Mouse (Mus musculus): ENCODE results near the gene Sugct.
A peak's percentile ranks its signal among the peaks of the same experiment; 100 is the strongest.

The Sugct gene

GRCm38 (mm10) chr13:17296460-17296859, 398.9 kb downstream of the Sugct start:
- no peak for DNase-seq (ENCODE audit: inconsistent ontology term)

DNA sequence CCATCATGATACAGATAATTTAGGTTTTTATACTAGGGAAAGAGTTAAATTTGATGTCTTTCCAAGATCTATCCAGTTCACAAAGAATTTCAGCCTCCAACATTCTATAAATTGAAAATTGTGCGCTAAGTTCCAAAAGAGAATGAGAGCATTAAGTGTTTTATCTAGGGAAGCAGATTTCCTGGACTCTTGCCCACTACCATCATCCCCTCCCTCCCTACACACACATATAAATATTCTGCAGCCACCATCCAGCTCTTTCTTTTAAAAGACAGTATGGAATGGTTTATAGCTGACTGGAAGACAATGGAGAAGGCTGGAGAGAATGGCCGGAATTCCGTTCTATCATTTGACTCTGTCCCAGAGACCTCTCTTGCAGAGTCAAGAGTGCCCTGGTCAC, 404.3 kb downstream of the Sugct start:
- DNase-seq (ENCODE audit: inconsistent ontology term): no peak

GRCm38 (mm10) chr13:17288377-17288776, 407.0 kb downstream of the Sugct start:
- DNase-seq (ENCODE audit: inconsistent ontology term): no peak

GRCm38 (mm10) chr13:17245936-17246335, 449.4 kb downstream of the Sugct start:
- DNase-seq (ENCODE audit: inconsistent ontology term): no peak

DNA sequence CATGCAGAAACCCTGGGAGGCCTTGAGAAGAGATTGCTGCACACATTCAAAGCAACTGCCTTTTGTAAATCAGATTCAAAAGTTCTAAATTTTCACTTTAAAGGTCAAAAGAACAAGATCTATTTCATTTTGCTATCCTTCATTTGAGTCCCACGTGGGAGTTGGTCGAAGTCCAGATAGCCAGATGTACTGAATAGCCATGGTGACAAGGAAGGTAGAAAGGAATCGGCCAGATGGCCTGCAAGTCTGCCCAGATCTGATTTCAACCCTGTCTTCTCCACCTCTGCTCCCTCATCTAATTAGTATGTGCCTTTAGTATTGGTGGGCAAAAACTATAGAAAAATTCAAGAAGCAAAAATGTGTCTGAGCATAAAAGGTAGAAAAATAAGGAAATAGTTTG, 478.8 kb downstream of the Sugct start:
- no peak for DNase-seq (ENCODE audit: inconsistent ontology term)

- peak; percentile 69 for DNase-seq (ENCODE audit: inconsistent ontology term)
Observed at GRCm38 (mm10) chr13:17212681-17213080, 482.7 kb downstream of the Sugct start.

- no peak for DNase-seq (ENCODE audit: inconsistent ontology term)
Observed at GRCm38 (mm10) chr13:17190180-17190762, 505.1 kb downstream of the Sugct start.

GRCm38 (mm10) chr13:17185253-17185652, 510.1 kb downstream of the Sugct start:
- DNase-seq (ENCODE audit: inconsistent ontology term): no peak

- no peak for DNase-seq (ENCODE audit: inconsistent ontology term)
Observed at GRCm38 (mm10) chr13:17165917-17166316, 529.4 kb downstream of the Sugct start.

GRCm38 (mm10) chr13:17164721-17165120, 530.6 kb downstream of the Sugct start:
- no peak for DNase-seq (ENCODE audit: inconsistent ontology term)

GRCm38 (mm10) chr13:17146441-17146992, 548.8 kb downstream of the Sugct start:
- DNase-seq (ENCODE audit: inconsistent ontology term): peak; percentile 59

DNA sequence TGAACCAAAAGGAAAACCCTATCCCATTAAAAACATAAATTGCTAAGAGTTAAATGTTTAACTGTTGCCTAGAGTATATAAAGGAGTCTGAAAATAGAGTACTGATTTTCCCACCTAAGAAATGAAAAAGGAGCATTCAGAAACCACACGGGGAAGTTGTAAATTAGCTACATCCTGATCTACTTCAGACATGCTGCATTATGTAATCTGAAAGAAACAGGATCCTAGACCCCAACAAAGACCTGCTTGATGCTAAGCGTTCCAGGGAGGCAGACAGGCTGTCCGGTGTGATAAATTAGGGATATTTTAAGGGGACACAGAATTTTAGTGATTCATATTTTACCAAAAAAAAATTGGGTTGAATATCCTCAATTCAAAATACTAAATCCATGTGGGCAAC, 579.3 kb downstream of the Sugct start:
- no peak for DNase-seq (ENCODE audit: inconsistent ontology term)

DNA sequence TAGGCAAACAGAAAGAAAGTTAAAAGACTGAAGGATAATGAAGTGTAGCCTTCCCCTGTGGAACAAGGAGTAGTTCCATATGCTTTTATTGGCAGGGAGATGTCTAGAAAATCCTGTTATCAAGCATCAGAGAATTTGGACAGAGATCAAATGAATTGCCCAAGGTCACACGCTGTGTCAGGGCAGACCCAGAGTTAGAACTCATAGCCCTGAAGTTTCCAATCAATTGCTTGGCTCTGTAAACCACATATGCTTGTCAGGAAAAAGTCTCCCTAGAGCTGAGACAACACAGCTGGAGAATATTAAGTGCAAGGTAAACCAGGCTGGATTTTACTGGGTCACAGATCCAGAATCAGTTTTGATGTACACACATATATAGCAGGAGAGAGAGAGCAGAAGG, 593.0 kb downstream of the Sugct start:
- no peak for DNase-seq (ENCODE audit: inconsistent ontology term)

DNA sequence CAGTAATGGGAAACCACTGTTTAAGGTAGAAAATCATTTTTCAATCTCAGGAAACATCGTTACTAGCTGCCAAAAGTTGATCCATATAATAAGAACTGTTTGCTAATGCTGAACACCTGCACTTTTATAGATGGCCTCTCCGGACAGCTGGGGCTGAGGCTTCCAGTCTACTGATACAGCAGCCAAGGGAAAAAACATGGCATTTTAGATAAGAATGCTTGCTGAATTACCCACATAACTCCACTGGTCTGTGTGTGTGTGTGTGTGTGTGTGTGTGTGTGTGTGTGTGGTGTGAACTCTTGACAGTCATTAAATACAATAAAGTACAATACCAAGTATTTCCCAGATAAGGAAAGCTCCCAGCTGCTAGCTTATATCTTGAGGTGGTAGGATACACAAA, 608.8 kb downstream of the Sugct start:
- no peak for DNase-seq (ENCODE audit: inconsistent ontology term)

DNA sequence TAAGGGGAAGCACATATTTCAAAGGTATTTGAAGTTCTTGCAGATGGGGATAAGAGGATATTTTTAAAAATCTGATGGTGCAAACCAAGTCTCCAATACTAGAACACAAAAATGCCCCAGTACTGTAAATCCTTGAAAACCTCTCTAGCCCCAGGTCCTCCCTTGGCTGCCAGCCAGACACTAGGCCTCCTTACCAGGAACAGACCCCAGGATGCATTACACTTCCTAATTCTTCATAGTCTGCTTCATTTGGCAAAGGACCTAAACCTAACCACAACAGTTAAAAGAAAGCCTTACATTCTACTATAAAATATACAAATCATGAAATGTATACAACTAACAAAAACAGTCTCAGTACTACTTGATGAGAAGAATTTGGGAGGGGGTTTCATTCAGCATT, 609.2 kb downstream of the Sugct start:
- DNase-seq (ENCODE audit: inconsistent ontology term): no peak

- DNase-seq (ENCODE audit: inconsistent ontology term): no peak
Observed at GRCm38 (mm10) chr13:17084946-17085852, 610.2 kb downstream of the Sugct start.

DNA sequence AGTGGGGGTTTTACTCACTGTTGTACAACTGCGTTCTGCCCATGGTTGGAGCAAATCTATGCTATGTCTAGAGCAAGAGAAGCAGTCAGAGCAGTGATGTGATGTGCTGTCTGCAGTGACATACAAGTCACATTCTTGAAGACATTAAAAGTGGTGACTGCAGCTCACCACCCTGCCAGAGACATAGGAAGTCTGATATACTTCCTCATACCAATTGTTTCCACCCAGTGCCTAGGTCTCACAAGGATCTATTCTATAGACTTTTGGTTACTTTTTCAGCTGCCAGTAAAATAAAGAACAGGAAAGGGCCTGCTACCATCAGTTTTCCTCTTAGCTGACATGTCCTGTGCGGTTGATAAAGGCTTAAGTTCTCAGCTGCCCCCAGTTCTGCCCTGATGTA, 613.7 kb downstream of the Sugct start:
- DNase-seq (ENCODE audit: inconsistent ontology term): no peak

DNA sequence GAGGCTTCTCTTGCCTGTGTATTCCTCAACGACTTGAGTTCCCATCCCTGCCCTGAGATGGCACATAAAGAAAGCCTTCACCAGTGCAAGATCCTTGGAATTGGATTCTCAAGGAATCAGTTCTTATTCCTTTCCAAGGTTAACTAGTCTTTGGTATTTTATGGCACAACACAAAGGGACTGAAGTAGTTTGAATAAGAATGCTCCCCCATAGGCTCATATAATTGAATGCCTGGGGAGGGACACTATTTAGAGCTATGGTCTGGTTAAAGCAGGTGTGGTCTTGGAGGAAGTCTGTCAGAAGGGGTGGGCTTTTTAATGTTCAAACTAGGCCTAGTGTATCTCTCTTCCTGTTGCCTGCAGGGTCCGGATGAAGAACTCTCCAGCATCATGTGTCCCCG, 629.8 kb downstream of the Sugct start:
- no peak for DNase-seq (ENCODE audit: inconsistent ontology term)

DNA sequence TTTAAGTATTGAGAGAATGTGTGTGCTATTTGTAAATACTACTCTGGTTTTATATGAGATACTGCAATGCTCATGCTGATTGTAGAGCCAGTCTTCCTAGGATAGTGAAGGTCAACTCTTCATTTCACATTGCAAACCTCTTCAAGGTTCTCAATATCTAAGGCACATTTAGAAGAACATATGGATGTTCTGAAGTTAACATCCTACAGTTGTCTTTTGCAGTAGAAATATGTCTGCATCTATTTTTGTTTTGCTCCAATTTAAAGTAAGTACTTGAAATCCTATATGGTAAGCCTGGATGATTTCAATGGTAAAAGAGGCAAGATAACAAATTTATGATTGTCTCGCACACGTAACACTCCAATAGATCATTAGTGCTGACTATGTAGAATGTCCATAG, 638.7 kb downstream of the Sugct start:
- no peak for DNase-seq (ENCODE audit: inconsistent ontology term)

- no peak for DNase-seq (ENCODE audit: inconsistent ontology term)
Observed at GRCm38 (mm10) chr13:17043426-17044224, 651.7 kb downstream of the Sugct start.

DNA sequence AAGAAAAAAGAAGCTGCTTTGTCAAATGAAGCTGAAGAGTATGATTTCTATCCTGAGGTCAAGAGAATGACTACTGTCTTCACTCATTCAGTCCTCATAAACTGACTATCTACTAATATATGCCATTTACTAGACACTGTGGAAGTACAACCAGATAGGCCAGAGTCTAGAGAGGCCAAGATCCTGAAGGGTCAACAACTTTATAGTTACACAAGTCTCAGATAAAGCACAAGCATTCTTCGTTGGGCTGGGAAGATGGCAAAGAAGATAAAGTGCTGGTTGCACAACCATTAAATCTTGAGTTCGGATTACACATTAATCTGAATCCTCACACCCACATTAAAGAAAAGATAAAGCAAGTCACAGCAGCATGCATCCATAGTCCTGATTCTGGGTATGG, 653.0 kb downstream of the Sugct start:
- no peak for DNase-seq (ENCODE audit: inconsistent ontology term)

- no peak for DNase-seq (ENCODE audit: inconsistent ontology term)
Observed at GRCm38 (mm10) chr13:17039727-17040126, 655.6 kb downstream of the Sugct start.
